Mouse (Mus musculus): Measurements from ENCODE around the gene Dnah14. TPM values are rescaled to one million over a fixed set of nuclear protein-coding genes. Genes with fewer than 3 reads are reported as not detected.

Dnah14 gene
- polyA plus RNA-seq, 1 experiment from 2014 or later, result 2.2 TPM

DNA sequence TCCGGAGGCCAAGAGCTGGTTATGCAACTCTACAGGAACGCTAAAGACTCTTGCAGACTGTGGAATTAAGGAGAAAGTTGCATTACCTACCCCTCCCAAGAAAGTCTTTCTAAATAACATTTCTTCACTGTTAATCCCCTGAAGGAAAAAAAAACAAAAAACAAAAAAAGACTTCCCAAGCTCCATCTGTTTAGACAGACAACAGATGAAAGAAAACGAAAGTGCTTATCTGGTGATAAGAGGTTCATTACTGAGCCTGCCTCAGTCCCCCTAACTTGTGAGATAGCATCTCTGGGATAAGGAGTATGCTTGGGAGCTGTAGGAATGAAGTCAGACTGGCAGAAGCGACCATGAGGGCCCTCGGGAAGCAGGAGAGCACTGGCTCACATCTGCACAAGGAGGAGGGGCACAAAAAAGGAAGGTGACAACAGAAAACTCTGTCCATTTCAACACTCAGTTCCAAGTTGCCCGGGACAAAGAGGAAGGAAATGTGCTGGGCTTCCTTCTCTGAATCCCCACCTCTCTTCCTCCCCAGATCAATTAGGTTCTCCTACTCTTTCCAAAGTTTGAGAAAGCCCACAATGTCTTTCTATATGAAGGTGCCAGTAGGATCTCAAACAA is 263.5 kb downstream of the Dnah14 start:
- H3K36me3 ChIP-seq (ENCODE audit: control insufficient read depth, insufficient read depth, low read length), result peaks cover 28% of the 10 kb centered on the region
- H3K9ac ChIP-seq (ENCODE audit: low read length), result 0 out of 2 replicates have a peak overlapping the region, but pooled peaks have one; percentile 11
- no peaks in the 10 kb centered on the region for H3K9me3 ChIP-seq (ENCODE audit: control insufficient read depth, low read length)
- no peak overlapping the region for H3K27ac ChIP-seq (ENCODE audit: low read depth)
- DNase-seq (ENCODE audit: low spot score), result no peak
- H3K4me1 ChIP-seq (replicated peaks; ENCODE audit: control insufficient read depth, insufficient read depth, low read length), result peaks cover 28% of the 10 kb centered on the region
- ATAC-seq (replicated peaks; ENCODE audit: low FRiP score, low TSS enrichment, low read depth), result no peak
- no peaks in the 10 kb centered on the region for H3K27me3 ChIP-seq (replicated peaks; ENCODE audit: control insufficient read depth, insufficient read depth, low read length)
- H3K4me3 ChIP-seq (ENCODE audit: low read depth, low read length), result peak overlapping the region; percentile 86
- WGBS, result 10% methylated on average over 6 of the region's 6 CpGs
- peak overlapping the region; percentile 93 for H3K4me2 ChIP-seq (ENCODE audit: low read length)

DNA sequence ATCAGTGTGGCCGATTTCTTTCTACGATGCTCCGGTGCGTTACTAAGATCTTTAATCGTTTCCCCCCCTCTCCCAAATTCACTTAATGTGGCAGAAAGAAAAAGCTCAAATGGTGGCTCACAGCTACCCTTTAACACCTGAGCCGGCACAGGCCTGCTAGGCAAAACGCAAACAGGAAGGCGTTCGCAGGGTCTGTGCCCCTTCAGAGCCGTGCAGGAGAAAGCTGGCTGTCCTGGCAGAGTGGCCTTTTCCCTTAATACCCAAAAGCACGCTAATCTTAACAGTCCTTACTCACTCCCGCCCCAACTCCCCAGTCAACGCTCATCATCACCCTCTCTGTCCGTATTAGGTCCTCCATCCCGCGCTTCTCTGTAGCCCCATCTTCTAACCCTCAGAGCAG is 265.0 kb downstream of the Dnah14 start:
- DNase-seq (ENCODE audit: low spot score), result no peak
- Histone ChIP-seq H3K9ac (ENCODE audit: low read length) (peak overlapping the region; percentile 78), H3K27ac (ENCODE audit: low read depth) (peak overlapping the region; percentile 96), H3K4me2 (ENCODE audit: low read length) (peak overlapping the region; percentile 93), H3K36me3 (ENCODE audit: control insufficient read depth, insufficient read depth, low read length) (peaks cover 13% of the 10 kb centered on the region), H3K9me3 (ENCODE audit: control insufficient read depth, low read length) (no peaks in the 10 kb centered on the region), H3K27me3 (replicated peaks; ENCODE audit: control insufficient read depth, insufficient read depth, low read length) (no peaks in the 10 kb centered on the region), H3K4me3 (ENCODE audit: low read depth, low read length) (peak overlapping the region; percentile 86), H3K4me1 (replicated peaks; ENCODE audit: control insufficient read depth, insufficient read depth, low read length) (peaks cover 28% of the 10 kb centered on the region)
- no peak; the same call in 1 of the 2 replicates for ATAC-seq (replicated peaks; ENCODE audit: low FRiP score, low TSS enrichment, low read depth)
- WGBS, result under 1% methylated on average over 16 of the region's 16 CpGs

DNA sequence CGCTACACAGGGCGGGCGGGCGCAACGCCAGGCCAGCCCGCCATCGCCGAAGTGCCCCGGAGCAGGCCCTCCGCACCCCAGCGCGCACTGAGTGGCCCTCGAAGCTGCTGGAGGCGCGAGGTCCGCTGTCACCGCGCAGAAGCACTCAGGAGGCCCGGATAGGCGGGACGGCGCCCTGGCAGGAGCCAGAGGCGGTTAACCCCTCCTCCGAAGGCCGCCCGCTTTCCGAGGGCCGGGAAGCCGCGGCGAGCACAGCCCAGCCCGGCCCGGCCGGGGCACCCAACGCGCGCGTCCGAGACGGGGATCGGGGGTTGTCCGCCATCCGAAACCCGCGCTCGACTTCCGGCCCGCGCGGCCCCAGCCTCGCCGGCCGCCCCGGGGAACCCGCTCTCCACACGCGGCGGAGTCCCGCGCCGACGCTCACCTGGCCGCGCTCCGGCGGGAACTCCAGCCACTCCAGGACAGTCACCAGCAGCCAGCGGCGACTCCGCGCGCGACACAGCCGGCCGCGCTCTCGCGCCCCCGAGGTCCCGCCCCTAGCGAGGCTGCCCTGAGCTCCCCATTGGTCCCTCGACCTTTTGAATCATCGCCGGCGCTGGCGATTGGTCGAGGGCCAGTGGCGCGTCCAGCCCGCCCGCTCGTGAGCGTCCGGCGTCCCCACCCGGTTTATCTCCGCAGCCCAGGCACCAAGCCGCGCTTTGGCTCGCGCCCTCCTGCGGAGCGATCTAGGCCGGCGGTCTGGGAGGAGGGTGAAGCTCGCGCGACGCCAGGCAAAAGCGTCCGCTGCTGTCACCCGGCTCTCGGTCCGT is 265.7 kb downstream of the Dnah14 start:
- H3K27ac ChIP-seq (ENCODE audit: low read depth), result peak overlapping the region; percentile 96
- ATAC-seq (replicated peaks; ENCODE audit: low FRiP score, low TSS enrichment, low read depth) (peak; percentile 98), DNase-seq (ENCODE audit: low spot score) (peak; percentile 91)
- H3K27me3 ChIP-seq (replicated peaks; ENCODE audit: control insufficient read depth, insufficient read depth, low read length), result no peaks in the 10 kb centered on the region
- H3K4me3 ChIP-seq (ENCODE audit: low read depth, low read length), result peak overlapping the region; percentile 86
- H3K9ac ChIP-seq (ENCODE audit: low read length), result peak overlapping the region; percentile 78
- H3K4me2 ChIP-seq (ENCODE audit: low read length), result peak overlapping the region; percentile 93
- WGBS, result under 1% methylated on average over 110 of the region's 113 CpGs
- H3K4me1 ChIP-seq (replicated peaks; ENCODE audit: control insufficient read depth, insufficient read depth, low read length), result peaks cover 28% of the 10 kb centered on the region
- no peaks in the 10 kb centered on the region for H3K9me3 ChIP-seq (ENCODE audit: control insufficient read depth, low read length)
- H3K36me3 ChIP-seq (ENCODE audit: control insufficient read depth, insufficient read depth, low read length), result peaks cover 6% of the 10 kb centered on the region

- DNase-seq (ENCODE audit: low spot score), result no peak
- Histone ChIP-seq H3K4me3 (ENCODE audit: low read depth, low read length) (peak within 1 kb of the TSS; percentile 86), H3K27ac (ENCODE audit: low read depth) (peak within 1 kb of the TSS; percentile 96), H3K9me3 (ENCODE audit: control insufficient read depth, low read length) (no peaks in the 10 kb centered on the region), H3K27me3 (replicated peaks; ENCODE audit: control insufficient read depth, insufficient read depth, low read length) (no peaks in the 10 kb centered on the region), H3K4me2 (ENCODE audit: low read length) (peak within 1 kb of the TSS; percentile 93), H3K9ac (ENCODE audit: low read length) (peak within 1 kb of the TSS; percentile 78), H3K36me3 (ENCODE audit: control insufficient read depth, insufficient read depth, low read length) (peaks cover 3% of the 10 kb centered on the region), H3K4me1 (replicated peaks; ENCODE audit: control insufficient read depth, insufficient read depth, low read length) (peaks cover 28% of the 10 kb centered on the region)
- peak; percentile 2; the same call in 1 of the 2 replicates for ATAC-seq (replicated peaks; ENCODE audit: low FRiP score, low TSS enrichment, low read depth)
- under 1% methylated on average over 14 of the region's 14 CpGs for WGBS
These were observed 266.4 kb downstream of the Dnah14 start, which contains the start of gene Lbr for GRCm38 (mm10) chr1:181842781-181843180. Lbr (minus strand) TSS chr1:181843046.

DNA sequence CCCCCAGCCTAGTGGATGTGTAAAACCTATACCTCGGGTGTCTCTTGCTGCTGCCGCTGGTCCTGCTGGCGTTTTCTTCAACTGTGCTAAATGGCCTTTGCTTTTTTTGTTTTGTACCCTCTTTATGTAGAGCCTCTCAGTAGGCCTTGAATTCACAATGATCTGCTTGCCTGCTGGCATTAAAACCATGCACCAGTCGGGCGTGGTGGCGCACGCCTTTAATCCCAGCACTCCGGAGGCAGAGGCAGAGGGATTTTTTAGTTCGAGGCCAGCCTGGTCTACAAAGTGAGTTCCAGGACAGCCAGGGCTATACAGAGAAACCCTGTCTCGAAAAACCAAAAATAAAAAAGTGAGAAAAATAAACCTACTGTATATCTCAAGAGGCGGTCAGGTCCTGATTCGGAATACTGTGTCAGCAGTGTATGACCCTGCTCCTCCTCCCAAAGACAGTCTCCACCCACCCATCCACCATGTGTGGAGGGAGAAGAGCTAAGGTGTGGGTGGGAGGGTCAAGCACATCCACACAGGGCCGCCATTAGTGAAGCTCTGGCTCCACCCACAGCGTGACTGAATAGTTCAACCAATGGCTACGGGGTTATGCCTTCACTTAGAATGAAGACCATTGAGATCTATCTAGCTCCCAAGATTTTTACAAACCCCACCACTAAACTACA is 268.7 kb downstream of the Dnah14 start:
- DNase-seq (ENCODE audit: low spot score) (no peak), ATAC-seq (replicated peaks; ENCODE audit: low FRiP score, low TSS enrichment, low read depth) (no peak)
- H3K4me1 ChIP-seq (replicated peaks; ENCODE audit: control insufficient read depth, insufficient read depth, low read length), result peaks cover 19% of the 10 kb centered on the region
- no peaks in the 10 kb centered on the region for H3K36me3 ChIP-seq (ENCODE audit: control insufficient read depth, insufficient read depth, low read length)
- no peak overlapping the region for H3K4me2 ChIP-seq (ENCODE audit: low read length)
- H3K4me3 ChIP-seq (ENCODE audit: low read depth, low read length), result no peak overlapping the region
- WGBS, result 77% methylated on average over 15 of the region's 15 CpGs
- H3K27ac ChIP-seq (ENCODE audit: low read depth), result no peak overlapping the region
- no peak overlapping the region for H3K9ac ChIP-seq (ENCODE audit: low read length)
- no peaks in the 10 kb centered on the region for H3K9me3 ChIP-seq (ENCODE audit: control insufficient read depth, low read length)
- H3K27me3 ChIP-seq (replicated peaks; ENCODE audit: control insufficient read depth, insufficient read depth, low read length), result no peaks in the 10 kb centered on the region

DNA sequence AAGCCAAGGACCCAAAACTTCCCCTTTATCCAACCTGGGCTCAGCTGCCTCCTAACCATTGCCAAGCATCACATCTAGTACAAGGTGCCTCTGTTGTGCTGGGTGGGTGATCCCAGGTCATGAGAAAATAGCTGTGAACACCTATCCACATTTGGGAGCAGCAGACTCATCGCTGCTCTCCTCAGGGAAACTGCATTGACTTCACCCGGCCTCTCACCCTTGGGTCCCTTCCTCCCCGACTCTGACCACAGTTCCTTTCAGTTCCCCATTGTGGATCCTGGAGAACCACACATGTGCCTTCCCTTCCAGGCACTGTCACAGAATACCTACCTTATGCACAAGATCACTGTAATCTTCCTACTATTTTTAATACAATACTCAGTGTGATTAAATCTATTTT is 269.4 kb downstream of the Dnah14 start:
- Histone ChIP-seq H3K4me3 (ENCODE audit: low read depth, low read length) (no peak overlapping the region), H3K9ac (ENCODE audit: low read length) (no peak overlapping the region), H3K4me1 (replicated peaks; ENCODE audit: control insufficient read depth, insufficient read depth, low read length) (peaks cover 12% of the 10 kb centered on the region), H3K27me3 (replicated peaks; ENCODE audit: control insufficient read depth, insufficient read depth, low read length) (no peaks in the 10 kb centered on the region), H3K4me2 (ENCODE audit: low read length) (no peak overlapping the region), H3K27ac (ENCODE audit: low read depth) (no peak overlapping the region), H3K36me3 (ENCODE audit: control insufficient read depth, insufficient read depth, low read length) (no peaks in the 10 kb centered on the region), H3K9me3 (ENCODE audit: control insufficient read depth, low read length) (no peaks in the 10 kb centered on the region)
- 85% methylated on average over 3 of the region's 3 CpGs for WGBS
- ATAC-seq (replicated peaks; ENCODE audit: low FRiP score, low TSS enrichment, low read depth), result no peak
- DNase-seq (ENCODE audit: low spot score), result no peak

DNA sequence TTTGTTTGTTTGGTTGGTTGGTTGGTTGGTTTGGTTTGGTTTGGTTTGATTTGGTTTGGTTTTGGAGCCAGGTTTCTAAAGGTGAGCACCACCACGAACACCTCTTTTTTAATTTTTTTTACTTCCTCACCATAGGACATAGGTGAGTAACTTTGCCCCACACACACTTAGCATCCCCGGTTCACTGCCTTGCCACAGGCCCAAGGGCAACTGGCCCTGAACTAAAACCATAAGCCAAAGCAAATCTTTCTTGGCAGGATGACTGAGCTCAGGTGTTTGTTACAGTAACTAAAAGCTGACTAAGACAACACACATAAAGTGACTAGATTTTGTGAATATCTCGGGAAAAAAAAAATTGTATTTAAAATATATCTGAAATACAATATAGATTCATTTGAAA is 271.0 kb downstream of the Dnah14 start:
- Histone ChIP-seq H3K27me3 (replicated peaks; ENCODE audit: control insufficient read depth, insufficient read depth, low read length) (no peaks in the 10 kb centered on the region), H3K27ac (ENCODE audit: low read depth) (no peak overlapping the region), H3K4me1 (replicated peaks; ENCODE audit: control insufficient read depth, insufficient read depth, low read length) (peaks cover 8% of the 10 kb centered on the region), H3K36me3 (ENCODE audit: control insufficient read depth, insufficient read depth, low read length) (no peaks in the 10 kb centered on the region), H3K4me2 (ENCODE audit: low read length) (no peak overlapping the region), H3K9me3 (ENCODE audit: control insufficient read depth, low read length) (no peaks in the 10 kb centered on the region), H3K4me3 (ENCODE audit: low read depth, low read length) (no peak overlapping the region), H3K9ac (ENCODE audit: low read length) (no peak overlapping the region)
- no peak for ATAC-seq (replicated peaks; ENCODE audit: low FRiP score, low TSS enrichment, low read depth)
- DNase-seq (ENCODE audit: low spot score), result no peak
- WGBS, result 91% methylated on average over 3 of the region's 3 CpGs

GRCm38 (mm10) chr1:181848210-181848609 is 271.9 kb downstream of the Dnah14 start:
- no peak overlapping the region for H3K27ac ChIP-seq (ENCODE audit: low read depth)
- no peak overlapping the region for H3K4me2 ChIP-seq (ENCODE audit: low read length)
- WGBS, result 72% methylated on average over 1 of the region's 1 CpGs
- H3K27me3 ChIP-seq (replicated peaks; ENCODE audit: control insufficient read depth, insufficient read depth, low read length), result no peaks in the 10 kb centered on the region
- no peak overlapping the region for H3K4me3 ChIP-seq (ENCODE audit: low read depth, low read length)
- no peaks in the 10 kb centered on the region for H3K36me3 ChIP-seq (ENCODE audit: control insufficient read depth, insufficient read depth, low read length)
- ATAC-seq (replicated peaks; ENCODE audit: low FRiP score, low TSS enrichment, low read depth), result no peak
- H3K9me3 ChIP-seq (ENCODE audit: control insufficient read depth, low read length), result no peaks in the 10 kb centered on the region
- H3K9ac ChIP-seq (ENCODE audit: low read length), result no peak overlapping the region
- H3K4me1 ChIP-seq (replicated peaks; ENCODE audit: control insufficient read depth, insufficient read depth, low read length), result peaks cover 3% of the 10 kb centered on the region
- no peak for DNase-seq (ENCODE audit: low spot score)

Data from intestine, embryonic 14.5 days (tissue).